ENCODE assay signal across 7 mouse cellular contexts in the genomic region with DNA sequence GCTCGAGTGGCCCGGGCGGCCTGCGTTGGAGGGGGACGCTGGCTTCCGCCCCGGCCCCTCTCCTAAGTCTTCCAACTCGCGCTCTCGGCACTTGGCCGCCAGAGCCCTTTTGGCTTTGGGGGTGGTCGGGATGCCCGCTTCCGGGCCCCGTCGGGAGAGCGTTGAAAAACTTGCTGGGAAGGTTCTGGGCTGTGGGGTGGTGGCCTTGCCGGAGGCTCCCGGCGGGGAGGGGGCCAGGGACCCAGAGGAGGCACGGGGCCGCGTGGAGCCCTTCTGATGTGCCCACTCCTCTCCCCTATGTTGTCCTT. TPM values are rescaled to one million over a fixed set of nuclear protein-coding genes. Genes with fewer than 3 reads are reported as not detected.
DNase-seq lines count a peak whose midpoint lies in the region; ATAC-seq and TF ChIP-seq lines count a peak whose summit lies in the region.

No protein-coding gene starts in this region.

- H3K27me3 ChIP-seq in forebrain, embryonic 11.5 days (ENCODE audit: control insufficient read depth, insufficient read depth, low read length) = no peaks in the 10 kb centered on the region
- H3K27me3 ChIP-seq in hindbrain, postnatal 0 days (ENCODE audit: insufficient read depth, low read length) = no peaks in the 10 kb centered on the region
- no peaks in the 10 kb centered on the region for H3K27me3 ChIP-seq in midbrain, embryonic 16.5 days (ENCODE audit: control insufficient read depth, insufficient read depth, low read depth, low read length)

- TF ChIP-seq CTCF in lung, adult 2 months (IDR thresholded peaks at IDR 0.05; ENCODE audit: insufficient read depth, low read length) = no peak
- TF ChIP-seq CTCF in hindbrain, postnatal 0 days (IDR thresholded peaks at IDR 0.05; ENCODE audit: low read depth) = no peak

- peak overlapping the region; percentile 92 for H3K27ac ChIP-seq in forebrain, embryonic 11.5 days (ENCODE audit: low read depth, low read length)
- H3K27ac ChIP-seq in hindbrain, postnatal 0 days = peak overlapping the region; percentile 93
- peak overlapping the region; percentile 93 for H3K27ac ChIP-seq in midbrain, embryonic 16.5 days (ENCODE audit: low read length)

- DNase-seq in lung, adult 2 months = peak; percentile 56
- no peak for DNase-seq in lung, postnatal 10 days
- DNase-seq in adrenal gland, postnatal 14 days = peak; percentile 55
- DNase-seq in forebrain, embryonic 11.5 days (ENCODE audit: low spot score) = peak; percentile 83
- no peak for DNase-seq in hindbrain, postnatal 0 days (ENCODE audit: low spot score)
- no peak for DNase-seq in frontal cortex, postnatal 25 days (ENCODE audit: low spot score in 2 of 2)

- ATAC-seq in forebrain, embryonic 11.5 days (replicated peaks; ENCODE audit: low FRiP score) = no peak
- ATAC-seq in hindbrain, postnatal 0 days = no peak
- ATAC-seq in midbrain, embryonic 16.5 days = no peak

- peak overlapping the region; percentile 100 for H3K9ac ChIP-seq in forebrain, embryonic 11.5 days (ENCODE audit: low read length)
- peak overlapping the region; percentile 96 for H3K9ac ChIP-seq in hindbrain, postnatal 0 days (replicated peaks; ENCODE audit: low read length)
- peak overlapping the region; percentile 97 for H3K9ac ChIP-seq in midbrain, embryonic 16.5 days (ENCODE audit: low read depth, low read length)

- peak overlapping the region; percentile 98 for H3K4me2 ChIP-seq in forebrain, embryonic 11.5 days (ENCODE audit: low read depth, low read length, severe bottlenecking)
- peak overlapping the region; percentile 75 for H3K4me2 ChIP-seq in hindbrain, postnatal 0 days (ENCODE audit: low read depth, low read length)
- peak overlapping the region; percentile 94 for H3K4me2 ChIP-seq in midbrain, embryonic 16.5 days (ENCODE audit: low read length)

- no peak for TF ChIP-seq POLR2A in lung, adult 2 months (IDR thresholded peaks at IDR 0.05; ENCODE audit: borderline replicate concordance, extremely low read depth, low read depth, low read length)

- H3K9me3 ChIP-seq in forebrain, embryonic 11.5 days (ENCODE audit: control insufficient read depth, low read length) = no peaks in the 10 kb centered on the region
- H3K9me3 ChIP-seq in hindbrain, postnatal 0 days (ENCODE audit: low read length) = no peaks in the 10 kb centered on the region
- no peaks in the 10 kb centered on the region for H3K9me3 ChIP-seq in midbrain, embryonic 16.5 days (replicated peaks; ENCODE audit: control insufficient read depth, low read length, poor library complexity, severe bottlenecking)

- H3K36me3 ChIP-seq in forebrain, embryonic 11.5 days (ENCODE audit: control insufficient read depth, insufficient read depth, low read length) = no peaks in the 10 kb centered on the region
- H3K36me3 ChIP-seq in hindbrain, postnatal 0 days (ENCODE audit: insufficient read depth, low read length) = no peaks in the 10 kb centered on the region
- no peaks in the 10 kb centered on the region for H3K36me3 ChIP-seq in midbrain, embryonic 16.5 days (ENCODE audit: control insufficient read depth, insufficient read depth, low read length)

- peak overlapping the region; percentile 89 for H3K4me3 ChIP-seq in lung, adult 2 months (replicated peaks; ENCODE audit: extremely low read depth, low read depth, low read length)
- peak overlapping the region; percentile 99 for H3K4me3 ChIP-seq in forebrain, embryonic 11.5 days (ENCODE audit: low read depth, low read length)
- peak overlapping the region; percentile 83 for H3K4me3 ChIP-seq in hindbrain, postnatal 0 days (ENCODE audit: low read length)
- H3K4me3 ChIP-seq in midbrain, embryonic 16.5 days (ENCODE audit: low read depth, low read length) = peak overlapping the region; percentile 83

- peaks cover 27% of the 10 kb centered on the region for H3K4me1 ChIP-seq in lung, adult 2 months (ENCODE audit: control insufficient read depth, insufficient read depth, low read length)
- H3K4me1 ChIP-seq in forebrain, embryonic 11.5 days (replicated peaks; ENCODE audit: control insufficient read depth, insufficient read depth, low read length) = peaks cover 49% of the 10 kb centered on the region
- H3K4me1 ChIP-seq in hindbrain, postnatal 0 days (ENCODE audit: insufficient read depth, low read length) = peaks cover 51% of the 10 kb centered on the region
- peaks cover 60% of the 10 kb centered on the region for H3K4me1 ChIP-seq in midbrain, embryonic 16.5 days (ENCODE audit: control insufficient read depth, insufficient read depth, low read length)

- WGBS in lung, adult 2 months = 1% methylated on average over 23 of the region's 23 CpGs
- 0% methylated on average over 23 of the region's 23 CpGs for WGBS in forebrain, embryonic 11.5 days
- whole genome bisulfite sequencing in hindbrain, postnatal 0 days = 2% methylated on average over 23 of the region's 23 CpGs
- 0% methylated on average over 23 of the region's 23 CpGs for WGBS in midbrain, embryonic 16.5 days

RNA-seq across cellular contexts. Expression of a gene that starts 1.4 kb away (rescaled TPM):
- 55.1 and 59.1 TPM in 2 replicates for polyA plus RNA-seq in lung, adult 2 months (2012; rRNA removed)
- total RNA-seq in adrenal gland, postnatal 14 days (2021) = 98.9 and 107 TPM in 2 replicates
- 57.8 and 58.2 TPM in 2 replicates for polyA plus RNA-seq in forebrain, embryonic 11.5 days (2014; fragmentation: Nextera tagmentation; extraction: Ambion mirVana)
- total RNA-seq in hindbrain, postnatal 0 days (2014; rRNA removed) = 74.1 and 81.3 TPM in 2 replicates
- polyA plus RNA-seq in hindbrain, postnatal 0 days (2015; fragmentation: Nextera tagmentation; extraction: Ambion mirVana) = 15.5 and 17.7 TPM in 2 replicates
- 27.4 and 29.7 TPM in 2 replicates for polyA plus RNA-seq in midbrain, embryonic 16.5 days (2015; fragmentation: Nextera tagmentation; extraction: Ambion mirVana)

Comparison
In these comparisons a context has a peak if more than half of its experiments do, and no peak if none do; other contexts are left out.
1. DNase-seq: peak in lung, adult 2 months (single experiment), adrenal gland, postnatal 14 days (single experiment) and forebrain, embryonic 11.5 days (single experiment); none in lung, postnatal 10 days (single experiment), hindbrain, postnatal 0 days (single experiment) and frontal cortex, postnatal 25 days (0 of 2).
2. Peak in every context shown above with its lines, with median percentiles within 50 percentile points of each other: H3K4me3 ChIP-seq, H3K27ac ChIP-seq, H3K4me2 ChIP-seq and H3K9ac ChIP-seq.